Mouse (Mus musculus): ENCODE results near the gene Ccr6.

DNA sequence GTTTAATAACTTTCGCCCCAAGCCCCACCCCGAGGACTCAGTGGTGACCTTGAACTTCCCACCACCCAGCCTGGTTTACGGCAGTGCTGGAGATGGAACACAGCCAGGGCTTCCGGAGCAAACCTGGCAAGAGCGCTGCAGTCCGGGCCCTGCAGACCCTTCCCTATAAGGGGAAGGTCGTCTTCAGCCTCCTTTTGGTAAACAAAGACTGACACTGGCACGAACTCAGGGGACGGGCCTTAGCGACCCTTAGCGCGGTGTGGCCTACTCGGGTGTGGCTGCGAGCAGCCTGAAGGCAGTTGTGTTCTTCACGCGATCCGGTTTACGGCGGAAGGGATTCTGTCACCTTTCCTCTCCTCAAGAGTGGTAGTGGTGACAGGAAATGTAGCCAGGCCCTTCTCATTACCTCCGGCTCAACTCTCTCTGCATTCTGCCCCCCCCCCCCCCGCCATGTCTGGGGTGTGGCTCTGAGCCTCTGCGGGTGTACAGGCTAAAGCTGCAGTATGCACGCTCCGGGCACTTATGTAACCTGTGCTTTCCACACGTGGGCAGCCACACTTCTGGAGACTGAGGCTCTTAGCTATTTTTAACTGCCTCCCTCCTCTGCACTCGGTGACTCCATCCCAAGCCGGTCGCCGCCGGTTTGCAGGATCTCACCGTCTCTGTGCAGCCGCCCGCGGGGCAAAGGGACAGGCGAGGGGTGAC, 47.1 kb downstream of the Ccr6 start, which contains the start of gene Mpc1:
- no peak for TF ChIP-seq CTCF (IDR thresholded peaks at IDR 0.05; ENCODE audit: borderline replicate concordance, extremely low read depth, insufficient read depth, insufficient read length)
- TF ChIP-seq POLR2A (IDR thresholded peaks at IDR 0.05; ENCODE audit: borderline replicate concordance, extremely low read depth, insufficient read depth, insufficient read length, poor library complexity, severe bottlenecking): no peak
